Mouse (Mus musculus) erythroblast, embryonic 14.5 days (primary cell): Measurements from ENCODE around the gene Pgm1.

ENCODE experiments used
- GATA1 ChIP-seq: IDR thresholded peaks from 2 replicates; pipeline ENCODE4 v1.6.1; 2012; ENCODE audit warnings: low read length, inconsistent platforms, mixed read lengths
- TAL1 ChIP-seq: IDR thresholded peaks from 3 replicates; pipeline ENCODE4 v1.6.1; 2012; ENCODE audit warnings: low read length, inconsistent platforms, mixed read lengths

- TF ChIP-seq GATA1 (no peak), TAL1 (no peak)
Measured at GRCm38 (mm10) chr4:99936278-99936677, 7.1 kb downstream of the Pgm1 start.
